Mouse (Mus musculus) urinary bladder, postnatal 4 days (tissue): ENCODE measurements around the gene Lamp3.
"Not testable (repeated sequence)": the region's sequence is repeated elsewhere in the genome, so short reads cannot be mapped to it uniquely, and the experiment has no call there.

ENCODE experiments used
- DNase-seq, 2 experiments: peaks; one replicate each; pipeline ENCODE4 v3.0.0; 2021 to 2022; ENCODE audit warnings: low spot score in 2 of 2

The Lamp3 gene

DNA sequence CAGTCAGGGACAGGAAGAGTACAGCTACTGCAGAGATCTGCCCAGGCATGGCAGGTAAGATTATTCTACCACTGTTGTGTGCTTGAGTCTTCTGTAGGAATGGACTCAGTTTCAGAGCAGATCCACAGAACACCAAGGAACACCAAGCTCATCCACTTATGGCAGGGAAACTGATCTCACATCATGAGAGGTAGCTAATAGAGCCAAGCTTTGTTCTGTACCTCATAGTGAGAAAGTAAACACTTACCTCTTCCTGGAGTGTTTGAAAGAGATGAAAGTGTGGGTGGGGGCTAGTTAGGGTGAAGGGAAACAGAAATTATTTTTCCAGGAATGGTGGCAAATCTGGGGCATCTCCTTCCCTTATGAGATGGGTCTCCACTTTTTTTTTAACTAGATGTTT is at the start of gene Lamp3:
TSS of gene Lamp3 (minus strand) at position 160 of the 400 bp plus-strand sequence.
- DNase-seq = no peak

DNA sequence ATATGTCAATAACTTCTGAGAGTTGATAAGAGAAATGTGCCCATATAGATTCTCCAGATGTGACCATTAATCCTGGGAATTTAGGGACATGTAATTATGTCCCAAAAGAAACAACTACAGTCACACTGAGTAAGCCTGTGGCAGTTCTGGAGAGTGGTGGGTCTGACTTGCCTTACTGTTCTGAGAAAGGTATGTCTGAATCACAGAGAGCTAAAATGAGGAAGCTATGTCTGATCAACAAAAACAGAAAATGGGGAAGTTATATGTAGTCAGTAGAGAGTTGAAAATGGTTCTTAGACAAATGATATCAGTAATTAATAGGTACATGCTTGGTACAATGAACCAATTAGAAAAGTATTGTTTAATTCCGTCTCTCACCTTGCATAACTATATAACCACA is 26.7 kb upstream of the Lamp3 start:
- no peak for DNase-seq

DNA sequence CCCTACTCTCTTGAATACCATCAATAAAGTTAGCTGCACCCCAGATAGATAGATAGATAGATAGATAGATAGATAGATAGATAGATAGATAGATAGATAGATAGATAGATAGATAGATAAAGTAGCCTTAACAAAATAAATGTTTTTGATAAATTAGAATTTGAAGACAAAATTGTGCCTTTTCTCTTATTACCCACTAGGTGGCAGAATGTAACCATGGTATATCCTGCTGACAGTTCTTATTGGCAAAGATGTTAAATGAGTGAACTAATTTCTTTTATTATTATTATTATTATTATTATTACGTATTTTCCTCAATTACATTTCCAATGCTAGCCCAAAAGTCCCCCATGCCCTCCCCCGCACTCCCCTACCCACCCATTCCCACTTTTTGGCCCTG is 18.0 kb upstream of the Lamp3 start:
- DNase-seq = not testable (repeated sequence)

DNA sequence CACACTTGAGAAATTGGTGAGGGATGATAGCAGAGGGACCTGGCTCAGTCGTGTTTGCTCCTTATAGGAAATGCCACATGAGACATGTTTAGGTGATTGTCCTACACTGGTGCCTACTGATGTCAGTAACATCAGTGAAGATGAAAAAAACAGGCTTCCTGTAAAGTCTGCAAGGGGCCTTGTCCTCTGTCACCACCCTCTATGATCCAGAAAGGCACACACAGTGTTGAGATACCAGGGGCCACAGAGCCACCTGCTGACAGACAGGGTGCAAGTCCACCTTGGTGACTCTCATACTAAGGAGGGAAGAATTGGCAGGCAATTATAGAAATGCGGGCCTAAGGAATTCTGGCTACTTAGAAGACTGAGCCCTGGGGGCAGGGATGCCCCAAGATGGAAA is 14.8 kb upstream of the Lamp3 start:
- DNase-seq = no peak

DNA sequence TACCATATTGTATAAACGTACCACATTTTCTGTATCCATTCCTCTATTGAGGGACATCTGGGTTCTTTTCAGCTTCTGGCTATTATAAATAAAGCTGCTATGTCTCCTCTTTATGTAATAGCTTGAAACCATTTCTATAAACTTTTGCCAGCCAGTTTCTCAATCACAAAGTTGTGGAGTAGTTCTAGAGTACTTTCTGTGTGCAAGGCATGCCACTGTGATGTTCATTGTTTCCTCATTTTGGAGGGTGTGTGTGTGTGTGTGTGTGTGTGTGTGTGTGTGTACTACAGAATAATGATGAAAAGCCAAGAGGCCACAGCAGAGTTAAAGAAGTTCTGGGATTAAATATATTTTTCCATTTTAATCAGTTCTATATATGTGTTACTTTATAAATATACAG is 1.2 kb upstream of the Lamp3 start:
- DNase-seq = no peak

DNA sequence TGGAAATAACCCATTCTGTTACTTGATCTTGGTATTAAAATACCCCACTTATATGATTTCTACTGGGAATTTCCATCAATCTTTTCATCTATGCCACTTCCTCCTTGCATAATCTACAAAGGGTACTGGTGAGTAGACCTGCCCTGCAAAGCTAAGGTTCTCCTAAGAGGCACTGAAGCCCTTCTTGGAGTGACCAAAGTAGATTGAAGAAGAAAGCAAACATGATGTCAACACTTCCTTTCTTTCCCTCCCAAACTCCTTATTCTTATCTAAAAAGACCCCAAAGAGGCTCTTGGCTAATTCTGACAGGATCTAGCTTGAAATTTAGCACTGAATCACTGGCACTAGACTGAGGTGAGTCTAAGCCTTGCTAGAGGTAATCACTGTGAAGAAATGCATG is 7.0 kb downstream of the Lamp3 start:
- no peak for DNase-seq

DNA sequence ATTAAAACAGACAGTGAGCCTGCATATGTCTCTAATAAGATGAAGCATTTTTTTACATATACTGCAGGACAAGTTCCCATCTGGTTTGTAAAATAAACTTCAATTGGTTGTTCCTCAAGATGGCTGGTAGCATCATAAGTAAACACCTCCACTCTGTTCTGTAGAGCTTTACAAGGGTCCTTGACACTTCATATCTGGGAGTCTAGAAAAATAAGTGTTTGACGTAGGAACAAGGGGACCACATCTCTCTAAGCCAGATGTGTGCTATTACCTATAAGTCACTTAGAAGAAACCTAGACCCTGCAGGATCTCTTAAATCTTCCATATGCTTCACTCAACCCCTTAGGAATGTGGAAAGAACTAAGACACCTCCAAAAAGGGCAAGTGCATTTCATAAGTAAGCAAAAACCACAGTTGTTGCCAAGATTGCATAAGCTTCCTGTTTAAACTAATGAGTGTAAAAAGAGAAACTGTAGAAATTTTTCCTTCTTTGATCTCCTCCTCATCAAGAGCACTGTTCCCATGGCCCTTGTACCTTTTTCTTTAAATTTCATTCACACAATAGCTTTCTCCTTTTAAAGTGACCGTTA is 35.3 kb downstream of the Lamp3 start:
- DNase-seq = no peak

DNA sequence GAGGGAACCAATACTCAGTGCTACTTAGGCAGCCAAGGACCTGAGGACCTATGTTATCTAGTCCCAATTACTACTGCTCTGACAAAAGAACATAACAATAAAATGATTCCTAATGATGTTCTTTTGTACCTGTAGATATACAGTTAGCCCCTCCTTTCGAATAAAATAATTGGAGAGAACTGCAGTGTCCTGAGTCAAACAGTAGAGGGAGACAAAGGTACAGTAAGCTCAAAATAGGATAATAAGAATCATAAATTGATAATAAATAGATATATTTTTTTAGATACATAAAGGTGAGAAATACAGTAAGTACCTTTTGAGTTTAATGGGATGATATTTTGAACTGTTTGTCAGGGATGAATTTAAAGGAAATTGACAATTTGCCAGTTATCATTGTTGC is 39.9 kb downstream of the Lamp3 start:
- DNase-seq = no peak

DNA sequence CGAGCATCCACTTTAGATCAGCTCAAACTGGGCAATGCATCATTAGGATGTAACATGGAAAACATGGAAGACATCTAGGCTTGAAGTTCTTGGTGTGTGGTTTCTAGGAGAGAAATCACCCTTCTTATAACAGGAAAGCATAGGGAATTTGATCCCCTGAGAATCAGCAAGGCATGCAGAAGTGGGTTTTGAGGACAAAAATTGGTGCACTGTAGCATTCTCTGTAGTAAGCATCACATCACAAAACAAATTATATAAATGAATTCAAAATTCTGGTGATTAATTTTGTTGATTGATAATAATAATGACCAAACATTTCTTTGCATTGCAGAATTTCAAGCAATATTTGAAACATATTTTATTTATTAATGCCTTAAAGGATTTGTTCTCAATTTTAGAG is 76.4 kb downstream of the Lamp3 start, which contains the start of gene Olfr171:
TSS of gene Olfr171 (minus strand) at position 101 of the 400 bp plus-strand sequence.
- DNase-seq = no peak

DNA sequence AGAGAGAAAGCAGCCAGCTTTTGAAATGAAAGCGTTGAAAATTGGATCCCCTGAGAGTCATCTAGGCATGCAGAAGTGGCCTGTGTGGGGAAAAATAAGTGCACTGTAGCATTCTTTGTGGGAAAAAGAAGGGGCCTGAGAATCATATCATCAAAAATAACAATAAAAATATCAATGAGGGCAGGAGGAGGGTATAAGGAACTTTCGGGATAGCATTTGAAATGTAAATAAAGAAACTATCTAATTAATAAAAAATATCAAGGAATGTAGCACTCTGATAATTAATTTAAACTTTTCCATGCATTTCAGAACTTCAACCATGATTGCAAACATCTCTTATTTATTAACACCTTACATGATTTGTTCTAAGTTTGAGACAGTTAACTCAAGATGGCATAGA is 94.4 kb downstream of the Lamp3 start, which contains the start of gene Olfr170:
TSS of gene Olfr170 (minus strand) at position 101 of the 400 bp plus-strand sequence.
- DNase-seq = not testable (repeated sequence)
